8 mouse cellular contexts compared by ENCODE assay signal in the genomic region with DNA sequence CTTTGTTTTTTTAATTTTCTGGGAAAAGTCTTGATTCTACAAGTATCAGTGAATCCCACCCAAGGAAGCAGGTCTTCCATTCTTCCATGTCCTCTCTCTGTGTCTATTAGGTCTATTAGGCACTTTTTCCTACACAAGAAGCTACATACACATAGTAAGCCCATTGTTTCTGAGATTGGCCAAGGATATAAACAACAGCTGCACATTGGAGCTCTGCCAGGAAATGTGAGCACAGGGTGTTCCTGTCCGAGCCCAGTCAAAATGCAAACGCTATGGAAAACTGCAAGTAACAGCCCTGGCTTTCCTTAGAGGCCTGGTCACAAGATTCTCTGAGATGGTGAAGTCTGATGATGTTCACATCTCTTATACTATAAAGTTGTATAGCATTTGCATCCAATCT. TPM values are rescaled to one million over a fixed set of nuclear protein-coding genes. Genes with fewer than 3 reads are reported as not detected.
DNase-seq lines count a peak whose midpoint lies in the region; ATAC-seq and TF ChIP-seq lines count a peak whose summit lies in the region.

No protein-coding gene starts in this region.

- peak; percentile 54 for DNase-seq in kidney, postnatal 0 days (ENCODE audit: low spot score)
- DNase-seq in kidney, adult 11 months: no peak
- peak; percentile 53 for DNase-seq in gastrocnemius, adult 18-20 months (ENCODE audit: low spot score)
- DNase-seq in kidney, postnatal 14 days: peak; percentile 73
- peak; percentile 87 for DNase-seq in lung, postnatal 10 days
- no peak for DNase-seq in right cerebral cortex, adult 2 months (ENCODE audit: low spot score in 2 of 2)
- DNase-seq in thymus, postnatal 36 days: no peak

- no peaks in the 10 kb centered on the region for H3K36me3 ChIP-seq in kidney, postnatal 0 days (ENCODE audit: insufficient read depth, low read length)

- no peak overlapping the region for H3K9ac ChIP-seq in kidney, postnatal 0 days (ENCODE audit: low read depth, low read length)

- H3K4me2 ChIP-seq in kidney, postnatal 0 days (ENCODE audit: low read length): no peak overlapping the region

- 22% methylated on average over 2 of the region's 2 CpGs for WGBS in kidney, postnatal 0 days

- H3K27ac ChIP-seq in kidney, postnatal 0 days: no peak overlapping the region

- no peak for ATAC-seq in kidney, postnatal 0 days (replicated peaks; ENCODE audit: low FRiP score, low read depth)
- ATAC-seq in erythroid progenitor cell, adult 5-6 weeks (replicated peaks; ENCODE audit: low FRiP score, poor library complexity, severe bottlenecking): no peak

- TF ChIP-seq CTCF in kidney, postnatal 0 days (IDR thresholded peaks at IDR 0.05; ENCODE audit: low read depth): no peak

- H3K27me3 ChIP-seq in kidney, postnatal 0 days (ENCODE audit: insufficient read depth, low read length): no peaks in the 10 kb centered on the region

- no peaks in the 10 kb centered on the region for H3K9me3 ChIP-seq in kidney, postnatal 0 days (replicated peaks; ENCODE audit: low read length)

- no peaks in the 10 kb centered on the region for H3K4me1 ChIP-seq in kidney, postnatal 0 days (replicated peaks; ENCODE audit: insufficient read depth, low read length)

- H3K4me3 ChIP-seq in kidney, postnatal 0 days (replicated peaks; ENCODE audit: low read depth, low read length): no peak overlapping the region

RNA-seq across cellular contexts. Expression of a gene that starts 49.3 kb away (rescaled TPM):
- 55.2 and 64.9 TPM in 2 replicates for polyA plus RNA-seq in kidney, postnatal 0 days (2015; fragmentation: Nextera tagmentation; extraction: Ambion mirVana)
- 10 to 100 TPM; 20.7 to 24.4 TPM for total RNA-seq in gastrocnemius, adult 18-20 months (2021)
- total RNA-seq in erythroid progenitor cell, adult 5-6 weeks (2015; ENCODE audit: low replicate concordance): 1,180 and 1,371 TPM in 2 replicates
- 1,191 and 1,354 TPM in 2 replicates for total RNA-seq in erythroid progenitor cell, adult 5-6 weeks (2017; ENCODE audit: low replicate concordance)

Comparison
In these comparisons a context has a peak if more than half of its experiments do, and no peak if none do; other contexts are left out.
1. DNase-seq: peak in kidney, postnatal 0 days (single experiment), gastrocnemius, adult 18-20 months (single experiment), kidney, postnatal 14 days (single experiment) and lung, postnatal 10 days (single experiment); none in kidney, adult 11 months (single experiment), right cerebral cortex, adult 2 months (0 of 2) and thymus, postnatal 36 days (0 of 2).
2. RNA of a gene that starts 49.3 kb away (total RNA-seq): 1,180 to 1,371 TPM in erythroid progenitor cell, adult 5-6 weeks; 20.7 to 24.4 TPM in gastrocnemius, adult 18-20 months; every median in the first group is over 10 times any median in the second.